Mouse (Mus musculus): ENCODE data around the gene Fabp3.

Gene Fabp3

GRCm38 (mm10) chr4:130295047-130295745 is 13.2 kb upstream of the Fabp3 start:
- no peak for DNase-seq

GRCm38 (mm10) chr4:130296243-130296965 is 12.0 kb upstream of the Fabp3 start:
- no peak for DNase-seq

GRCm38 (mm10) chr4:130297123-130297529 is 11.3 kb upstream of the Fabp3 start:
- DNase-seq = no peak

- DNase-seq = no peak
Observed at GRCm38 (mm10) chr4:130298877-130299628, 9.3 kb upstream of the Fabp3 start.

GRCm38 (mm10) chr4:130299629-130300018 is 8.8 kb upstream of the Fabp3 start:
- no peak for DNase-seq

GRCm38 (mm10) chr4:130302285-130302870 is 6.0 kb upstream of the Fabp3 start:
- no peak for DNase-seq

GRCm38 (mm10) chr4:130304746-130305145 is 3.6 kb upstream of the Fabp3 start:
- DNase-seq = no peak

GRCm38 (mm10) chr4:130306796-130307630 is 1.4 kb upstream of the Fabp3 start:
- DNase-seq = no peak

GRCm38 (mm10) chr4:130307851-130308230 is 554 bp upstream of the Fabp3 start:
- DNase-seq = peak; percentile 56

- DNase-seq = no peak
Observed at GRCm38 (mm10) chr4:130309254-130309653, 859 bp downstream of the Fabp3 start.

GRCm38 (mm10) chr4:130312526-130312925 is 4.1 kb downstream of the Fabp3 start:
- no peak for DNase-seq

GRCm38 (mm10) chr4:130313552-130313951 is 5.2 kb downstream of the Fabp3 start:
- no peak for DNase-seq

- no peak for DNase-seq
Observed at GRCm38 (mm10) chr4:130315771-130316527, 7.6 kb downstream of the Fabp3 start.

- DNase-seq = no peak
Observed at GRCm38 (mm10) chr4:130316691-130317090, 8.3 kb downstream of the Fabp3 start.

GRCm38 (mm10) chr4:130318122-130318521 is 9.7 kb downstream of the Fabp3 start:
- DNase-seq = no peak

GRCm38 (mm10) chr4:130319564-130319963 is 11.2 kb downstream of the Fabp3 start:
- no peak for DNase-seq

GRCm38 (mm10) chr4:130321640-130322039 is 13.2 kb downstream of the Fabp3 start:
- DNase-seq = no peak

- no peak for DNase-seq
Observed at GRCm38 (mm10) chr4:130322567-130322966, 14.2 kb downstream of the Fabp3 start.

GRCm38 (mm10) chr4:130323165-130323564 is 14.8 kb downstream of the Fabp3 start:
- no peak for DNase-seq

GRCm38 (mm10) chr4:130323607-130324006 is 15.2 kb downstream of the Fabp3 start:
- no peak for DNase-seq

GRCm38 (mm10) chr4:130325446-130325845 is 17.1 kb downstream of the Fabp3 start:
- no peak for DNase-seq

GRCm38 (mm10) chr4:130327366-130327765 is 19.0 kb downstream of the Fabp3 start:
- no peak for DNase-seq
